In genomic region chr4:35310396-35310977, GRCm38 (mm10) we compare ENCODE assay signal across 8 mouse cellular contexts.
DNase-seq lines count a peak whose midpoint lies in the region; ATAC-seq lines count a peak whose summit lies in the region.

No protein-coding gene starts in this region.

- no peak overlapping the region for H3K27ac ChIP-seq in liver, embryonic 11.5 days (ENCODE audit: low read depth, low read length)

- no peaks in the 10 kb centered on the region for H3K36me3 ChIP-seq in liver, embryonic 11.5 days (ENCODE audit: control insufficient read depth, insufficient read depth, low read length)

- peak; percentile 5 for DNase-seq in CD4-positive, CD25-positive, alpha-beta regulatory T cell, adult 2 months (ENCODE audit: low read depth, low spot score)
- DNase-seq in liver, result peak; percentile 52
- no peak for DNase-seq in liver, embryonic 11.5 days (ENCODE audit: low spot score)
- peak; percentile 19 for DNase-seq in embryo, embryonic 11.5 days (ENCODE audit: low read depth, low spot score)
- DNase-seq in kidney, adult 8-10 months, result peak; percentile 28 to 62
- DNase-seq in thymus, postnatal 36 days, result peak; percentile 12 to 20

- H3K4me3 ChIP-seq in liver, embryonic 11.5 days (ENCODE audit: low read depth, low read length), result no peak overlapping the region

- no peak for ATAC-seq in CD4-positive, CD25-positive, alpha-beta regulatory T cell, adult 4 months
- ATAC-seq in liver, embryonic 11.5 days (replicated peaks; ENCODE audit: low FRiP score), result no peak
- ATAC-seq in megakaryocyte, adult 5-6 weeks (ENCODE audit: poor library complexity, severe bottlenecking), result 0 out of 2 replicates have a peak, but pooled peaks have one; percentile 45

- no peaks in the 10 kb centered on the region for H3K9me3 ChIP-seq in liver, embryonic 11.5 days (ENCODE audit: control insufficient read depth, low read length)

- no peaks in the 10 kb centered on the region for H3K27me3 ChIP-seq in liver, embryonic 11.5 days (replicated peaks; ENCODE audit: control insufficient read depth, insufficient read depth, low read length)

- no peaks in the 10 kb centered on the region for H3K4me1 ChIP-seq in liver, embryonic 11.5 days (replicated peaks; ENCODE audit: control insufficient read depth, insufficient read depth, low read length)

- WGBS in liver, embryonic 11.5 days, result 53% methylated on average over 5 of the region's 5 CpGs

- no peak overlapping the region for H3K9ac ChIP-seq in liver, embryonic 11.5 days (ENCODE audit: low read depth, low read length)

- H3K4me2 ChIP-seq in liver, embryonic 11.5 days, result no peak overlapping the region
